Mouse (Mus musculus): Measurements from ENCODE around the gene Rp9.
"Not testable (repeated sequence)": the region's sequence is repeated elsewhere in the genome, so short reads cannot be mapped to it uniquely, and the experiment has no call there.

Gene Rp9

DNA sequence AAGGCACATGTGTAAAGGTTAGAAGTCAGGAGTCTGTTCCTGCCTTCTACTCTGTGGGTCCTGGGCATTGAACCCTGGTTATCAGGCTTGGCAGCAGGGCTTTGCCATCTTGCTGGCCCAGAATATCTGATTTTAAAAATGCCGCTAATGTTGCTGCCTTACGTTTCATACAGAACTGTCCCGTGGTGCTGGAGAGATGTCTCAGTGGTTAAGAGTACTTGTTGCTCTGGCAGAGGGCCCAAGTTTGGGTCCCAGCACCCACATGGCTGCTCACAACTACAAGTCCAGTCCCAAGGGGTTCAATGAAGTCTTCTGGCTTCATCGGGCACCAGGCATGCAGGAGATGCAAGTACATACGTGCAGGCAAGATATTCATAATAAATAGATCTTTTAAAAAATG, 3.3 kb downstream of the Rp9 start:
- DNase-seq (ENCODE audit: extremely low read depth, insufficient read length, low spot score), result no peak

- peak; percentile 51 for DNase-seq (ENCODE audit: extremely low read depth, insufficient read length, low spot score)
Observed at GRCm38 (mm10) chr9:22461946-22462345, 7.6 kb downstream of the Rp9 start.

- no peak for DNase-seq (ENCODE audit: extremely low read depth, insufficient read length, low spot score)
Observed at GRCm38 (mm10) chr9:22457142-22457835, 12.3 kb downstream of the Rp9 start.

DNA sequence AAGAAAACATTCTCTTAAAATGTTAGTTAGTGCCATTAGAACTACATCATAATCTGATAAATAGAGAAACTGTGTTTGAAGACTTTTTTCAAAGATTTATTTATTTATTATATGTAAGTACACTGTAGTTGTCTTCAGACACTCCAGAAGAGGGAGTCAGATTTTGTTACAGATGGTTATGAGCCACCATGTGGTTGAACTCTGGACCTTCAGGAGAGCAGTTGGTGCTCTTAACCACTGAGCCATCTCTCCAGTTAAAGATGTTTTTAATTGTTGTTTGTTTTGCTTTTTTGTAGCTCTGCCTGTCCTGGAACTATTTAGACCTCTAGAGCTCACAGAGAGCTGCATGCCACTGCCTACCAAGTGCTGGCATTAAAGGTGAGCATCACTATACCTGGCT, 14.5 kb downstream of the Rp9 start:
- DNase-seq (ENCODE audit: extremely low read depth, insufficient read length, low spot score), result no peak

DNA sequence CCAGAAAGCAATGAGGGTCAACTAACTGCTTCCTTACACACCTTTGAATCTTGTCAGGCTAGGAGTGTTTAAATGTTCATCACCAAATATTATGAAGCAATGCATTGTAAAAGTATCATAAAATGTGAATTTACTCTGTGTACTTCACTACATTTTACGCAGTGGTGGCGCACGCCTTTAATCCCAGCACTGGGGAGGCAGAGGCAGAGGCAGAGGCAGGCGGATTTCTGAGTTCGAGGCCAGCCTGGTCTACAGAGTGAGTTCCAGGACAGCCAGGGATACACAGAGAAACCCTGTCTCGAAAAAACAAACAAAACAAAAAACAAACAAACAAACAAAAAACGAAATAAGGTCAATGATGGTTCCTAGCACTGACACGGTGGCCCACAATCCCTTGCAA, 15.6 kb downstream of the Rp9 start, which contains the start of gene Gm17545:
Gene Gm17545 (plus strand): TSS at position 301 of the 400 bp plus-strand sequence.
- not testable (repeated sequence) for DNase-seq (ENCODE audit: extremely low read depth, insufficient read length, low spot score)

- no peak for DNase-seq (ENCODE audit: extremely low read depth, insufficient read length, low spot score)
Observed at GRCm38 (mm10) chr9:22453501-22453924, 16.0 kb downstream of the Rp9 start.

DNA sequence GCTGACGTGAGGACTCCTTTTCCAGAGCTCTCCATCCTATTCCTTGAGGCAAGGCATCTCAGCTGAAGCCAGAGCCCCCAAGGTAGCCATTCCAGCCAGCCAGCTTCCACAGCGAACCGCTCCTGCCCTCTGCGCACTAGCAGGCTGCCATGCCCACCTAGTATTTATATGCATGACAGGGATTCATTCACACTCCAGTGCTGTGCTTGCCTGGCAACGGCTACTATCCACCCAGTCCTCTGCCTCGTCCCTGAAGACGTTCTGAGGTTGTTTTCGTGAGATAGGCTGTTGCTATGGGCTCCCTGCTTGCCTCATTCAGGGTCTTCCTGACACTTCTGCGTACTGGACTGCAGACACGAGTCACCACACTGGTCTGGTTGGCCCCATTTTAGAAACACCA, 16.8 kb downstream of the Rp9 start:
- no peak for DNase-seq (ENCODE audit: extremely low read depth, insufficient read length, low spot score)

- DNase-seq (ENCODE audit: extremely low read depth, insufficient read length, low spot score), result peak; percentile 23
Observed at GRCm38 (mm10) chr9:22449209-22449608, 20.3 kb downstream of the Rp9 start.

DNA sequence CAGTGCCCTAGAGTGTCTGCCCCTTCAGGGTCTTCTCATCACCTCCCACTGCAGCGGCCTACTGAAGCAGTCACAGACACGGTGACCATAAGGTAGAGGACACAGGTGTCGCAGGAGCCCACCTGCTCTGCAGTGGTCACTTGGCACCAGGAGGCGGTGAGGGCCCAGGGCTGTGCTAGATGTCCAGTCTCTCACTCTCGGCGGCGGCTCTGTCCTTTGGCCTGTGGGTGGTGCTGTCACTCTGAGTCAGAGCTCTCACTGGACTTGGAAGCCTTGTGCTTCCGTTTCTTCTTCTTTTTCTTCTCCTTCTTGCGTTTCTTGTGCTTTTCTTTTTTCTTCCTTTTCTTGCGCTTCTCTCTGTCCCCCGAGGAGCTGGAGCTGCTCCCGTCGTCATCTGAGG, 21.1 kb downstream of the Rp9 start:
- DNase-seq (ENCODE audit: extremely low read depth, insufficient read length, low spot score), result no peak

DNA sequence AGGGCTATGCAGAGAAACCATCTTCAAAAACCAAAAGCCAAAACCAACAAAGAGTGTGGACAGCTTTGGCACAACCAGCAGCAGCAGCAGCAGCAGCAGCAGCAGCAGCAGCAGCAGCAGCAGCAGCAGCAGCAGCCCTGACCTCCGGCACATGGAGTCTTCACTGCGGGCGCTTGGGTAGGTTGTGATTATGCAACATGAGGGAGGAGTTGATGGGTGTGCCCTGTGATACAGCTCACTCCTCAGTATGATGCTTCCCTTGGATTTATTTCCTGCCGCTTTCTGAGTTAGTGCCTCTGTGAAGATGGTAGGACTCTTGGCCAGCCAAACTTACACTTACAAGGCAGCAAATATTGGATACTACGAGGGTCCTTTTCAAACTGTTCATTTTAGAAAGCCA, 22.3 kb downstream of the Rp9 start:
- DNase-seq (ENCODE audit: extremely low read depth, insufficient read length, low spot score), result no peak

GRCm38 (mm10) chr9:22445123-22445522, 24.4 kb downstream of the Rp9 start:
- no peak for DNase-seq (ENCODE audit: extremely low read depth, insufficient read length, low spot score)

GRCm38 (mm10) chr9:22443157-22443556, 26.4 kb downstream of the Rp9 start:
- no peak for DNase-seq (ENCODE audit: extremely low read depth, insufficient read length, low spot score)

DNA sequence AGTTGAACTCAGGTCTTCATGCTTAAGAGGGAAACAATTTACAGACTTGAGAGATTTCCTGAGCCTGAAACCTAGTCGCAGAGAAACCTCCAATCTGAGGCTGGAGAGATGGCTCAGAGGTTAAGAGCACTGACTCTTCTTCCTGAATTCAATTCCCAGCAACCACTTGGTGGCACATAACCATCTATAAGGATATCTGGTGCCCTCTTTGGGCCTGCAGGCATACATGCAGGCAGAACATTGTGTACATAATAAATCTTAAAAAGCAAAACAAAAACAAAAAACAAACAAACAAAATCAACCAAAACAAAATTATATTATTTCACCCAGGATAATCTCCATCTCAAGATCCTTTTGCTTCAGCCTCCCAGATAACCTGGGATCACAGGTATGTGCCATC, 30.7 kb downstream of the Rp9 start:
- no peak for DNase-seq (ENCODE audit: extremely low read depth, insufficient read length, low spot score)

- DNase-seq (ENCODE audit: extremely low read depth, insufficient read length, low spot score), result no peak
Observed at GRCm38 (mm10) chr9:22434101-22434500, 35.4 kb downstream of the Rp9 start.

GRCm38 (mm10) chr9:22433221-22433620, 36.3 kb downstream of the Rp9 start:
- no peak for DNase-seq (ENCODE audit: extremely low read depth, insufficient read length, low spot score)

- no peak for DNase-seq (ENCODE audit: extremely low read depth, insufficient read length, low spot score)
Observed at GRCm38 (mm10) chr9:22430315-22430840, 39.2 kb downstream of the Rp9 start.

- no peak for DNase-seq (ENCODE audit: extremely low read depth, insufficient read length, low spot score)
Observed at GRCm38 (mm10) chr9:22429533-22430241, 39.9 kb downstream of the Rp9 start.

DNA sequence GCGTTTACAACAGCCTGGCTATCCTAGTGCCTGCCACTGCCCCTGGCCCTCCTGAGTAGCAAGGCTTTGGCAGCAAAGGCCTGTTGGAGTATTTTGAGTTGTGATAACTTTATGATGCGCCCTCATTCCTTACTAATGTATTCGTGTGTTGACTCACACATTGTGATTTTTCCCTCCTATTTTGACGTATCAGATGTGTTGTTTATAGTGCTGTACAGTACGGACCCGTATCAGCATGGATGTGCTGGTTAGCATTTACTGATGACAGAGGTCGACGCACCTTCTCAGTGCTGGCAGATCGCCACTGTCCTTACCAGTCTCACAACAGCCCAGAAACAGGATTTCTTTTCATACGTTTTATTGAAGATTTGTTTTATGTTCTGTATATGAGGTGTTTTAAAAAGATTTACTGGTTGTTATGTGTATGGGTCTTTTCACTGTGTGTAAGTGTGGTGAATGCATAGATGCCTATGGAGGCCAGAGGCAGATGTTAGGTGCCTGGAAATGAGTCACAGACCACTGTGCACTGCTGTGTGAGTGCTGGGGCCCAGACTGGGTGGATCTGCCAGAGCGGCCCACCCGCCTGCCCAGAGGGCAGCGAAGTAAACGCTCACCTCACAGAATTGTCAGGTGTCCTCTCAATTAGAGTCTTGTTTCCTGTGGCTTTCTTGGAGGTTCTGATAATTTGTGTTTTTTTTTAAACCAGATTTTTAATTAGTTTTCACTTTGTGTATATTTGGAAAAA, 40.7 kb downstream of the Rp9 start:
- no peak for DNase-seq (ENCODE audit: extremely low read depth, insufficient read length, low spot score)

GRCm38 (mm10) chr9:22428028-22428665, 41.4 kb downstream of the Rp9 start:
- DNase-seq (ENCODE audit: extremely low read depth, insufficient read length, low spot score), result no peak

DNA sequence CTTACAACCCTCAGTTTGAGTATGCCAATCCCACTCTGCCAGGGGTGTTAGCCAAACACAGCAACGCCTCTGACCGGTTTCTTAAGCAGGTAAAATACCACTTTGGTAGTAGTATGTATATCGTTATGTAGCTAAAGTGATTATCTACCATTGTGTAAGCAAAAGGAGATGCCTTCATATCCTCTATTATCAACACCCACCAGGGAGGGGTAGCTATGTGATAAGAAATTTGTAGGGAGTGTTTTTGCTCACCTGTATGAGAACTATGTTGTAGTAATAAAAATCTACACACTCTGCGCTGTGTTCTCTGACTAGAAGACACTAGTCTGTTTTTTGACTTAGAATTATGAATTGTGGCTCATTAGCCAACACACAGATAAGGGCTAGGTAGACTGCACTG, 44.8 kb downstream of the Rp9 start:
- no peak for DNase-seq (ENCODE audit: extremely low read depth, insufficient read length, low spot score)

DNA sequence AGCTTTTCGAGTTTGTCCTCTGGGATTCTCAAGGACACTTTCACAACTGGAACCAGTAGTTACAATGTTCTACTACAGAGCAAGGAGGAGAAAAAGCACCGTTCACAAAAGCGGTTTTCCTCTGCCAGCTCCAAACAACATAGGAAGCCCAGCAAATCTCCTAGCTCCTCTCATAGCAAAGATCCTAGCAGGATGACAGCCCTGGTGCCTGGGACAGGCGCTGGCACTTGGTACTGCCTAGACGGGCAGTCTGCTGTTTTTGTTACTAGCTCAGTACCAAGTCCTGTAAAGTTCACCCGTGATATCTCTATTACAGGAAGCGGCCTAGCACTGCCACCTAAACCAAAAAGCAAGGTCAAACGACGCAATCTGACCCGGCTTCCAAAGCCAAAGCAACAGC, 45.3 kb downstream of the Rp9 start:
- DNase-seq (ENCODE audit: extremely low read depth, insufficient read length, low spot score), result no peak

Measured in 3134 (cell line).